Mouse (Mus musculus): ENCODE results near the gene Fcrla.

DNA sequence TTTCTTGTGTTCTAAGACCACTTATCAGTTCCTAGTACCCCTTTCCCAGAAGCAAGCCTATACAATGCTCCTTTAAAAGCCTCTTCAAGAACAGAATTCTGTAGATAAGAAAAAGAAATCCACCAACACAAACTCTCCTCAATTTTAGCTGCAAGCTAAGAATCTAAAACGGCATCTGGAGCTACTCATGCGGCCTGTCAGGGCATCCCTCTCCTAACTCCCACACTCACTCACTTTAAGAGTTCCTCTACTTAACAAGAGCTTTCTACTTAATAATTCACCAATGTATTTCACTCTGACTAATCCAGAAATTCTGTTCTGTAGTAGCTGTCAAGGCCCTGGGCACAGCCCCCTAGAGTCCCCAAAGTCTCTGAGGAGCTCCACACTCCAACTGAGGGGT is 35.7 kb downstream of the Fcrla start:
- no peak for TF ChIP-seq CTCF (IDR thresholded peaks at IDR 0.05)
- no peak for TF ChIP-seq EP300 (IDR thresholded peaks at IDR 0.05)
